Mouse (Mus musculus): ENCODE results near the gene Hes6.

Gene Hes6

DNA sequence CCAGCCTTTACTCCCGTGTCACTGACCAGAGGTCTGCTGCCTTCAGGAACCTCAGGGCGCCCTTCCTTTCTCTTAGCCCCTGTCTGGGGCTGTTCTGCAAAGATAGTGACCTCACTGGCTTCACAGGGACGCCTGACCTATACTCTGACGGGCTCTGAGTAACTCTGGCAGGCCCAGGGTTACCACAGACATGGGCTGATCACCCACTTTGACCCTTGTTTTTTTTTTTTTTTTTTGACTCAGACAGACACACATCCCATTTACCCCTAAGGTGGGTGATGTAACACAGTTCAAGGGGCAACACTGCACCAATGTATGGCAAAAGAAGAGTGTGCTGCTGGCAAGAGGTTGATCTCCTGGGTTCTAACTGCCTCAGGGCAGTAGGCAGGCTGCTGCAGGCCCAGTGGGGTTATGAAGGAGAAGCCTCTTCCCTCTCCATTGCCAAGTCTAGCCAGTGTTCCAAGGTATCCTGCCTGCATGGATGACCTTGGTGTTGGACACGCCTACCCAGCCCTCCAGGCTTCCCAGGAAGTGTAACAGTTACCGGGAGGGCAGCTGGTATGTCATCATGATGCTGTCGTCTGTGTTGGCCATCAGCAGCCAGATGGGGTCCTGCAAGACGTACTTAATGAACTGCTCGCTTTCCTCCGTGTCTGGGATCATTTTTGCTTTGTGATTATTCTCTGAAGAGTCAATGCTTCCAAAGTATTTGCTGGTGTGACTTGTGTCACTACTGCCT, 6.2 kb upstream of the Hes6 start:
- TF ChIP-seq CTCF (conservative IDR thresholded peaks at IDR 0.05; ENCODE audit: low read length) = no peak
- TF ChIP-seq POU5F1 (IDR thresholded peaks at IDR 0.05; ENCODE audit: borderline replicate concordance, low read length) = no peak

DNA sequence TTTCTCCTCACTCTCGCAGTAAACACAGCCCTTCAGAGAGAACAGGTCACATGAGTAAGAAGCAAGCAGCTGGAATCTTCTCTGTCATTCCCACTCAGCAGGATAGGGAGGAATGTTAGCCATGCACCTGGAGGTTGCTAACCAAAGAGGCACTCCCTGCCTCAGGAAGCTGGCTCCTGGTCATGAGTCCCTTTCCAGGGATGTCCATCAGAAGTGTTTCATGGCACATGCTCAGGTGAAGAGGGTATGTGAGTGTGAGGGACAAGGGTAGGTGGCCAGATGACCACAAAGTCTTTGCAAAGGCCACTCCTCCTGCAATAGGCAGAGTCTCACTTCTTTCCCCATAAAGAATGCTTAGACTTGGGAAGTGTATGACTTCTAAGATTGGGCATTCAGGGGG, 4.2 kb upstream of the Hes6 start:
- peaks cover 28% of the 10 kb centered on the region for H3K4me1 ChIP-seq (replicated peaks; ENCODE audit: low read depth, low read length)
- H3K27me3 ChIP-seq (ENCODE audit: insufficient read depth, low read length) = peaks cover 48% of the 10 kb centered on the region
- H3K36me3 ChIP-seq (ENCODE audit: insufficient read depth, low read length) = no peaks in the 10 kb centered on the region
- H3K9me3 ChIP-seq (ENCODE audit: low read length) = no peaks in the 10 kb centered on the region
- H3K4me3 ChIP-seq (replicated peaks; ENCODE audit: low read length) = no peak overlapping the region
- TF ChIP-seq NANOG (IDR thresholded peaks at IDR 0.05; ENCODE audit: borderline replicate concordance, low read length) (no peak), POU5F1 (IDR thresholded peaks at IDR 0.05; ENCODE audit: borderline replicate concordance, low read length) (no peak), CTCF (conservative IDR thresholded peaks at IDR 0.05; ENCODE audit: low read length) (no peak)

More for the DNA sequence above, 6.2 kb upstream of the Hes6 start:
- Histone ChIP-seq H3K4me1 (replicated peaks; ENCODE audit: low read depth, low read length) (peaks cover 19% of the 10 kb centered on the region), H3K36me3 (ENCODE audit: insufficient read depth, low read length) (no peaks in the 10 kb centered on the region), H3K4me3 (replicated peaks; ENCODE audit: low read length) (no peak overlapping the region), H3K27me3 (ENCODE audit: insufficient read depth, low read length) (peaks cover 54% of the 10 kb centered on the region), H3K9me3 (ENCODE audit: low read length) (no peaks in the 10 kb centered on the region)

- Histone ChIP-seq H3K4me3 (replicated peaks; ENCODE audit: low read length) (peak overlapping the region; percentile 10; the same call in 1 of the 2 replicates), H3K9me3 (ENCODE audit: low read length) (no peaks in the 10 kb centered on the region), H3K36me3 (ENCODE audit: insufficient read depth, low read length) (peaks cover 19% of the 10 kb centered on the region), H3K4me1 (replicated peaks; ENCODE audit: low read depth, low read length) (peaks cover 36% of the 10 kb centered on the region), H3K27me3 (ENCODE audit: insufficient read depth, low read length) (peaks cover 56% of the 10 kb centered on the region)
- TF ChIP-seq NANOG (IDR thresholded peaks at IDR 0.05; ENCODE audit: borderline replicate concordance, low read length) = no peak
- TF ChIP-seq CTCF (conservative IDR thresholded peaks at IDR 0.05; ENCODE audit: low read length) = no peak
- TF ChIP-seq POU5F1 (IDR thresholded peaks at IDR 0.05; ENCODE audit: borderline replicate concordance, low read length) = no peak
Observed at GRCm38 (mm10) chr1:91415311-91415710, 1.5 kb upstream of the Hes6 start.

- peaks cover 32% of the 10 kb centered on the region for H3K4me1 ChIP-seq (replicated peaks; ENCODE audit: low read depth, low read length)
- no peak for TF ChIP-seq CTCF (conservative IDR thresholded peaks at IDR 0.05; ENCODE audit: low read length)
- TF ChIP-seq POU5F1 (IDR thresholded peaks at IDR 0.05; ENCODE audit: borderline replicate concordance, low read length) = no peak
- no peak for TF ChIP-seq NANOG (IDR thresholded peaks at IDR 0.05; ENCODE audit: borderline replicate concordance, low read length)
- peak overlapping the region; percentile 10; the same call in 1 of the 2 replicates for H3K4me3 ChIP-seq (replicated peaks; ENCODE audit: low read length)
- H3K27me3 ChIP-seq (ENCODE audit: insufficient read depth, low read length) = peaks cover 60% of the 10 kb centered on the region
- H3K36me3 ChIP-seq (ENCODE audit: insufficient read depth, low read length) = peaks cover 20% of the 10 kb centered on the region
- H3K9me3 ChIP-seq (ENCODE audit: low read length) = no peaks in the 10 kb centered on the region
Observed at GRCm38 (mm10) chr1:91414903-91415302, 1.1 kb upstream of the Hes6 start.

DNA sequence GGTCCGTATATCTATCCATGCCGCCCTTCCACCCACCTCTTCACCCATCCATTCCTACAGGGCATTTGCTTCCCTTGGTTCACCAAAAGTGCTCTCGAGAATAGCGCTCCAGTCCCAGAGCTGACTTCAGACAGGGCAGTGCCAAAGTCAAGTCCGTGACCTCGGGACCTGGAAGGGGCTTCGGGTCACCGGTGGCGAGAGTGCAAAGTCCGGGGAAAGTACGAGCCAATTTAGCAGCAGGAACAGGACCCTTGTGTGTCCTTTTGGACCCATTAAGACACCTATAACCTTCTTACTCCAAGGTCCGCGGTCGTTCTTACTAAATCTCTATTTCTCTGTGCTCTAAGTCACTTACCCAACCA, 321 bp downstream of the Hes6 start:
- peaks cover 32% of the 10 kb centered on the region for H3K4me1 ChIP-seq (replicated peaks; ENCODE audit: low read depth, low read length)
- TF ChIP-seq POU5F1 (IDR thresholded peaks at IDR 0.05; ENCODE audit: borderline replicate concordance, low read length) = no peak
- TF ChIP-seq NANOG (IDR thresholded peaks at IDR 0.05; ENCODE audit: borderline replicate concordance, low read length) = no peak
- no peak for TF ChIP-seq CTCF (conservative IDR thresholded peaks at IDR 0.05; ENCODE audit: low read length)
- no peaks in the 10 kb centered on the region for H3K9me3 ChIP-seq (ENCODE audit: low read length)
- H3K4me3 ChIP-seq (replicated peaks; ENCODE audit: low read length) = peak overlapping the region; percentile 86
- H3K27me3 ChIP-seq (ENCODE audit: insufficient read depth, low read length) = peaks cover 61% of the 10 kb centered on the region
- H3K36me3 ChIP-seq (ENCODE audit: insufficient read depth, low read length) = peaks cover 20% of the 10 kb centered on the region

DNA sequence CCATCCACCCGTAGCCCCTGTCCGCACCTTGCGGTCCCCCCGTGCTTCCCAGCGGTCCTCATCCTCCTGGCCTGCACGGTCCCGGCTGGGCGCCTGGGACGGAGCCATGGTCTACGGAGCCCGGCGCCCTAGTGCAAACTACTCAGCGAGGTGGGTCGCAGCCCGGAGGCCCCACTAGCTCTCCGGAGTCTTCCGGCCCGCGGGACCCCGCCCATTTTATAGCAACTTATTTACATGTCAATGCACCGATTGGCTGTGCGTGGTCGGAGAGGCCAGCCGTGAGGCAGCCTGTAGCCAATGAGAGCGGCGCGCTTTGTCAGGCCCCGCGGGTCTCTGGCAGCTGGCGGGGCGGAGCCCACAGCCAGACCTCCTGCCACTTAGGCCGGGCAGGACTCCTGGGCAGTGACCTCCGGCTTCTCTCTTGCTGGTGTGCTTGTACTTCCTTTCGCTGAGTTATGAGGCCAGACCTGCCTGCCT, 770 bp downstream of the Hes6 start:
- H3K36me3 ChIP-seq (ENCODE audit: insufficient read depth, low read length) = peaks cover 20% of the 10 kb centered on the region
- peaks cover 61% of the 10 kb centered on the region for H3K27me3 ChIP-seq (ENCODE audit: insufficient read depth, low read length)
- peaks cover 32% of the 10 kb centered on the region for H3K4me1 ChIP-seq (replicated peaks; ENCODE audit: low read depth, low read length)
- H3K4me3 ChIP-seq (replicated peaks; ENCODE audit: low read length) = peak overlapping the region; percentile 86
- no peaks in the 10 kb centered on the region for H3K9me3 ChIP-seq (ENCODE audit: low read length)
- TF ChIP-seq CTCF (conservative IDR thresholded peaks at IDR 0.05; ENCODE audit: low read length) = no peak
- no peak for TF ChIP-seq POU5F1 (IDR thresholded peaks at IDR 0.05; ENCODE audit: borderline replicate concordance, low read length)
- no peak for TF ChIP-seq NANOG (IDR thresholded peaks at IDR 0.05; ENCODE audit: borderline replicate concordance, low read length)

GRCm38 (mm10) chr1:91412286-91413029, 1.4 kb downstream of the Hes6 start:
- Histone ChIP-seq H3K4me3 (replicated peaks; ENCODE audit: low read length) (peak overlapping the region; percentile 86), H3K27me3 (ENCODE audit: insufficient read depth, low read length) (peaks cover 65% of the 10 kb centered on the region), H3K9me3 (ENCODE audit: low read length) (no peaks in the 10 kb centered on the region), H3K4me1 (replicated peaks; ENCODE audit: low read depth, low read length) (peaks cover 32% of the 10 kb centered on the region), H3K36me3 (ENCODE audit: insufficient read depth, low read length) (peaks cover 20% of the 10 kb centered on the region)
- no peak for TF ChIP-seq POU5F1 (IDR thresholded peaks at IDR 0.05; ENCODE audit: borderline replicate concordance, low read length)
- TF ChIP-seq CTCF (conservative IDR thresholded peaks at IDR 0.05; ENCODE audit: low read length) = no peak
- TF ChIP-seq NANOG (IDR thresholded peaks at IDR 0.05; ENCODE audit: borderline replicate concordance, low read length) = no peak

GRCm38 (mm10) chr1:91411631-91412285, 2.1 kb downstream of the Hes6 start:
- H3K9me3 ChIP-seq (ENCODE audit: low read length) = no peaks in the 10 kb centered on the region
- TF ChIP-seq POU5F1 (IDR thresholded peaks at IDR 0.05; ENCODE audit: borderline replicate concordance, low read length) (no peak), CTCF (conservative IDR thresholded peaks at IDR 0.05; ENCODE audit: low read length) (no peak), NANOG (IDR thresholded peaks at IDR 0.05; ENCODE audit: borderline replicate concordance, low read length) (no peak)
- H3K4me1 ChIP-seq (replicated peaks; ENCODE audit: low read depth, low read length) = peaks cover 32% of the 10 kb centered on the region
- peaks cover 69% of the 10 kb centered on the region for H3K27me3 ChIP-seq (ENCODE audit: insufficient read depth, low read length)
- peak overlapping the region; percentile 86 for H3K4me3 ChIP-seq (replicated peaks; ENCODE audit: low read length)
- peaks cover 20% of the 10 kb centered on the region for H3K36me3 ChIP-seq (ENCODE audit: insufficient read depth, low read length)

Measured in E14TG2a.4 (cell line).